Mouse (Mus musculus): ENCODE measurements at regions not wholly inside any gene's neighbourhood (a gene's known extent, or its start where the extent isn't known, plus 50 kb on each side); places are given as distances from the start of the nearest gene placed in this dataset.

- no peaks in the 10 kb centered on the region for H3K36me3 ChIP-seq (replicated peaks; ENCODE audit: low read length)
These were observed 57.1 kb upstream of the Mast4 start for GRCm38 (mm10) chr13:103391396-103391795.

DNA sequence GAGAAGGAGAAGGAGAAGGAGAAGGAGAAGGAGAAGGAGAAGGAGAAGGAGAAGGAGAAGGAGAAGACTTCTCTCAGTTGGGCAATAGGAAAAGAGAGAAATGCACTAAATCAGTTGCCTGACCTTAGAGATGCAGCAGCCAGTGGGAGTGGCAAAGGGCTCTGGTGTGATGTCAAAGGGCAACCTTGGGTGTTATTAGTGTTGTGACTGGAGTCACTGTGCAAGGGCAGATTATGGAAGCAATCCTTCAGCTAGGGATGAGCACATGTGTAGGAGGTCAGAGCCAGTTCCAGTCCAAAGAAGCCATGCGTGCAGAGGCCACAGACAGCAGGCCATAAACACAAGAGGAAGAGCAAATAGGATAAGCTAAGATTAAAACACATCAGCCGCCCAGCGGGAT is 56.7 kb upstream of the Mast4 start:
- H3K9me3 ChIP-seq = peaks cover 6% of the 10 kb centered on the region
- H3K36me3 ChIP-seq (replicated peaks; ENCODE audit: low read length) = no peaks in the 10 kb centered on the region
- H3K4me3 ChIP-seq (replicated peaks) = no peak overlapping the region
- peaks cover 20% of the 10 kb centered on the region for H3K27me3 ChIP-seq (replicated peaks)
- H3K4me1 ChIP-seq = peaks cover 2% of the 10 kb centered on the region
- TF ChIP-seq GATA1 (IDR thresholded peaks at IDR 0.05; ENCODE audit: borderline replicate concordance, low read length) (no peak), FLI1 (IDR thresholded peaks at IDR 0.05; ENCODE audit: low read length) (no peak)

More at GRCm38 (mm10) chr13:103391396-103391795, 57.1 kb upstream of the Mast4 start:
- no peak overlapping the region for H3K4me3 ChIP-seq (replicated peaks)
- peaks cover 6% of the 10 kb centered on the region for H3K9me3 ChIP-seq
- peaks cover 5% of the 10 kb centered on the region for H3K4me1 ChIP-seq
- H3K27me3 ChIP-seq (replicated peaks) = peaks cover 21% of the 10 kb centered on the region
- TF ChIP-seq GATA1 (IDR thresholded peaks at IDR 0.05; ENCODE audit: borderline replicate concordance, low read length) (no peak), FLI1 (IDR thresholded peaks at IDR 0.05; ENCODE audit: low read length) (no peak)

- Histone ChIP-seq H3K4me3 (replicated peaks) (no peak overlapping the region), H3K4me1 (no peaks in the 10 kb centered on the region), H3K36me3 (replicated peaks; ENCODE audit: low read length) (no peaks in the 10 kb centered on the region), H3K9me3 (no peaks in the 10 kb centered on the region), H3K27me3 (replicated peaks) (no peaks in the 10 kb centered on the region)
- TF ChIP-seq GATA1 (IDR thresholded peaks at IDR 0.05; ENCODE audit: borderline replicate concordance, low read length) = no peak
These were observed 52.7 kb upstream of the Mast4 start for GRCm38 (mm10) chr13:103386948-103387347.

All from megakaryocyte, embryonic 14.5 days (primary cell).